Mouse (Mus musculus): ENCODE data around the gene Tsc22d4.

Tsc22d4 gene

GRCm38 (mm10) chr5:137788946-137789531 lies 43.5 kb downstream of the Tsc22d4 start:
- no peak for DNase-seq (ENCODE audit: low read depth, low spot score)

GRCm38 (mm10) chr5:137791553-137791952 lies 46.0 kb downstream of the Tsc22d4 start:
- DNase-seq (ENCODE audit: low read depth, low spot score): no peak

- no peak for DNase-seq (ENCODE audit: low read depth, low spot score)
Measured at GRCm38 (mm10) chr5:137796606-137797005, 51.1 kb downstream of the Tsc22d4 start.

DNA sequence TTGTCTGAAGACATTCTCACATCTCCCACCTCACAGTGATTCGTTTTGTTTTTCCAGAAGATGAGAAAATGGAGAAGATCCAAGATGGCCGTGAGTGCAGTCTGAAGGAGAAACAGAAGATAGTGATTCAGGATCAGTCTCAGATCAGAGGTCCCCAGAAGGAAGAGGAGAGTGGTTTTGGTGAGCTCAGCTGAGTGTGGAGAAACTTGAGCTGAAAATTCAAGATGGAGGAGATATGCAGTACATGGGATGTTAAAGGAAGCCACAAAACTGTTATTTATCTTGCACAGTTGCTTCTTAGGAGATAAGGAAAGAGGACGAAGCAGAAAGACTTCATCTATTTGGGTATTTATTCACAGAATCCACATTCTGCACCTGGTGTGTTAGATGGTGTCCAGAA lies 55.4 kb downstream of the Tsc22d4 start:
- DNase-seq (ENCODE audit: low read depth, low spot score): no peak

GRCm38 (mm10) chr5:137806158-137806557 lies 60.6 kb downstream of the Tsc22d4 start:
- DNase-seq (ENCODE audit: low read depth, low spot score): no peak

- no peak for DNase-seq (ENCODE audit: low read depth, low spot score)
Measured at GRCm38 (mm10) chr5:137808316-137808715, 62.8 kb downstream of the Tsc22d4 start.

GRCm38 (mm10) chr5:137817466-137818222 lies 72.1 kb downstream of the Tsc22d4 start:
- DNase-seq (ENCODE audit: low read depth, low spot score): peak; percentile 7

Measured in CD4-positive helper T cell, adult 2 months (primary cell).